Mouse (Mus musculus) CH12.LX (cell line): ENCODE data around the gene Gripap1.

Experiments
- CHD2 ChIP-seq: IDR thresholded peaks from 2 replicates; pipeline ENCODE4 v1.6.1; 2011; ENCODE audit warnings: low read length, improper control_type of control experiment
- CTCF ChIP-seq, 2 experiments: IDR thresholded peaks in 1 of 2; conservative IDR thresholded peaks in 1 of 2; 2 replicates each; pipeline ENCODE4 v1.5.1; 2011 to 2012; ENCODE audit warnings: low read depth in 2 of 2, low read length in 2 of 2, improper control_type of control experiment in 1 of 2, inconsistent platforms in 1 of 2, mild to moderate bottlenecking in 1 of 2, moderate library complexity in 1 of 2
- IRF4 ChIP-seq: IDR thresholded peaks from 2 replicates; pipeline ENCODE4 v1.6.1; 2014; ENCODE audit warnings: low read depth, mild to moderate bottlenecking, inconsistent platforms, low read length, improper control_type of control experiment
- MAFK ChIP-seq: IDR thresholded peaks from 2 replicates; pipeline ENCODE4 v1.6.1; 2011; ENCODE audit warnings: low read length, improper control_type of control experiment; ENCODE audit not compliant: insufficient replicate concordance
- MAX ChIP-seq: IDR thresholded peaks from 2 replicates; pipeline ENCODE4 v1.6.1; 2011; ENCODE audit warnings: low read length, improper control_type of control experiment
- POLR2A ChIP-seq: IDR thresholded peaks from 2 replicates; pipeline ENCODE4 v1.6.1; 2011; ENCODE audit warnings: low read depth, mild to moderate bottlenecking, improper control_type of control experiment, low read length
- RCOR1 ChIP-seq: conservative IDR thresholded peaks from 2 replicates; pipeline ENCODE4 v1.6.1; 2012; ENCODE audit warnings: low read depth, mild to moderate bottlenecking, inconsistent platforms, low read length, improper control_type of control experiment
- TBP ChIP-seq: conservative IDR thresholded peaks from 2 replicates; pipeline ENCODE4 v1.6.1; 2011; ENCODE audit warnings: low read depth, low read length, improper control_type of control experiment
- TCF12 ChIP-seq: IDR thresholded peaks from 2 replicates; pipeline ENCODE4 v1.6.1; 2014; ENCODE audit warnings: low read depth, mild to moderate bottlenecking, inconsistent platforms, low read length, improper control_type of control experiment
- UBTF ChIP-seq: IDR thresholded peaks from 2 replicates; pipeline ENCODE4 v1.6.1; 2012; ENCODE audit warnings: low read depth, mild to moderate bottlenecking, inconsistent platforms, low read length, improper control_type of control experiment, moderate library complexity
- USF1 ChIP-seq: IDR thresholded peaks from 2 replicates; pipeline ENCODE4 v1.6.1; 2014; ENCODE audit warnings: low read depth, mild to moderate bottlenecking, inconsistent platforms, low read length, improper control_type of control experiment
- ZNF384 ChIP-seq: IDR thresholded peaks from 2 replicates; pipeline ENCODE4 v1.6.1; 2012; ENCODE audit warnings: low read depth, low read length, improper control_type of control experiment, inconsistent platforms

DNA sequence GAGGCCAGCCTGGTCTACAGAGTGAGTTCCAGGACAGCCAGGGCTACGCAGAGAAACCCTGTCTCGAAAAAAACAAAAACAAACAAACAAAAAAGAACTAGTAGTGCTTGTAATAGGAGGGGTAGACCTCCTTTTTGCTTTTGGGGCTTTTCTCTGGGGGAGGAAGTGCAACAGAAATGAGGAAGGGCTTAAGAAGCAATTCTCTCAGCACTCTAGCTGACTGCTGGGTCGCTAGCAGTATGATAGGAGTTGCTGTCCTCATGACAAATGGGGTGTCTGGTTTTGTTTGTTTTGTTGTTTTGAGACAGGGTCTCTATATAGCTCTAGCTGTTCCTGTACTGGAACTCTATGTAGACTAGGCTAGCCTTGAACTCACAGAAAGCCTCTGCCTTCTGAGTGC, 75.0 kb downstream of the Gripap1 start:
- TF ChIP-seq CTCF (conservative IDR thresholded peaks at IDR 0.05 in 1 of 2, IDR thresholded peaks at IDR 0.05 in 1 of 2; ENCODE audit: low read depth in 2 of 2, low read length in 2 of 2) (no peak), IRF4 (no peak), TCF12 (no peak), POLR2A (no peak), UBTF (no peak), RCOR1 (no peak), MAFK (no peak), USF1 (no peak), ZNF384 (no peak), MAX (no peak), CHD2 (no peak), TBP (no peak)
